Mouse (Mus musculus) cerebellum, adult 8-10 months (tissue): ENCODE results near the gene Ddx25.

Experiments
- DNase-seq: peaks from one replicate; pipeline ENCODE4 v3.0.0; 2022

Gene Ddx25

GRCm38 (mm10) chr9:35541024-35541423 lies 17.3 kb downstream of the Ddx25 start:
- DNase-seq: no peak

GRCm38 (mm10) chr9:35539001-35539750 lies 19.2 kb downstream of the Ddx25 start:
- DNase-seq: no peak

GRCm38 (mm10) chr9:35535876-35536275 lies 22.5 kb downstream of the Ddx25 start:
- no peak for DNase-seq

- peak; percentile 62 for DNase-seq
Observed at GRCm38 (mm10) chr9:35535110-35535509, 23.2 kb downstream of the Ddx25 start.

- no peak for DNase-seq
Observed at GRCm38 (mm10) chr9:35533266-35533665, 25.1 kb downstream of the Ddx25 start.

DNA sequence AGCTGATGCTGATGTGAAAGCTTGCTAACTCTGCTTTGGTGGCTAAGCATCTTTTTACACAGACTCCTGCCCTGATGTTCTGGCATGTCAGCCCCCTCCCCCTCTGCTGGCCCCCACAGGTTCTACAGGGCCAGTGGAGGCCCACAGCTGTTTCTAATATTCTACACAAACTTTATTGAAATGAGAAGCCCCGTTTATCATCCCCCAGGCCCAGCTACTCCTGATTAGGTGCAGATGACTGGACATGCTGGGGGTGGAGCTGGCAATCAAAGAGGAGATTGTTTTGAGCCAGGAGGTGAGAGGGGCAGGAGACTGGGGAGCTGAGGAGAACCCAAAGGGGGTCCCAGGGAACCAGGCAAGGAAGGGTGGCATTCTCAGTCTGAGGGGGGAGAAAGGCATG lies 28.5 kb downstream of the Ddx25 start:
- no peak for DNase-seq

DNA sequence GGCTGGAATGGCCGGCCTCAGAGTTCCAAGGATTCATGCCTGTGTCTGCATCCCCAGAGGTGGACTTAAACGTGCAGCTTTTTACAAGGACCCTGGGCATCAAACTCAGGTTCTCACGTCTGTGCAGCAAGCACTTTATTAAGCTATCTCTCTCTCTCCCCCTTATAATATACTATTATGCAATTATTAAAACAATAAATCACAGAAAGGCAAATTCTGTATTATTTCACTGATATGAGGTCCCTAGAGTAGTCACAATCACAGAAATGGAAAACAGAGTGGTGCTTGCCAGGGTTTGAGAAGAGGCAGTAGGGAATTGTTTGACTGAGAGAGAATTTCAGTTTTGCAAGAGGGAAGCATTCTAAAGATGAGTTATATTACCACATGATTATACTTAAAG lies 29.2 kb downstream of the Ddx25 start:
- DNase-seq: no peak

GRCm38 (mm10) chr9:35523941-35524411 lies 34.4 kb downstream of the Ddx25 start:
- DNase-seq: peak; percentile 79

DNA sequence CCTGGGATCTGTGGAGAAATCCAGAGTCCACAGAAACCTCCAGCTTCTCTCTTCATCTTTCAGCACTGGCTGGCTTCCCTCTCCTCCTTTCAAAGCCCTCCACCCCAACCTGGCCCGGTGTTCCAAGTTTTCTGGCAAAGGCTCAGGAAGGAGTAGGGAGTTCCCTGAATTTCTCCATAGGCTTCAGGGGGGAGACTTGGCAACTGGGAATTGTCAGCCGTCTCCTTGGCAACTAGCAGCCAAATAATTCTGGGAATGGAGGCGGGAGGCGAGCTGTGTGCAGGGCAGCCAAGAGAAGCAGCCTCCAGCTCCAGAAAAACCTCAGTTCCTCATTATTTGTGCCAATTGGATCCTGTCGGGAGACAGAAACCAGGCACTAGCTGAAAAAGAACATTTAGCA lies 34.8 kb downstream of the Ddx25 start:
- DNase-seq: peak; percentile 29

- no peak for DNase-seq
Observed at GRCm38 (mm10) chr9:35522821-35523515, 35.4 kb downstream of the Ddx25 start.

- DNase-seq: no peak
Observed at GRCm38 (mm10) chr9:35522241-35522640, 36.1 kb downstream of the Ddx25 start.

GRCm38 (mm10) chr9:35520631-35521348 lies 37.5 kb downstream of the Ddx25 start:
- DNase-seq: no peak

- DNase-seq: no peak
Observed at GRCm38 (mm10) chr9:35518169-35518568, 40.2 kb downstream of the Ddx25 start, which contains the start of gene Gm1113. Gene Gm1113 (minus strand): TSS chr9:35518269.

DNA sequence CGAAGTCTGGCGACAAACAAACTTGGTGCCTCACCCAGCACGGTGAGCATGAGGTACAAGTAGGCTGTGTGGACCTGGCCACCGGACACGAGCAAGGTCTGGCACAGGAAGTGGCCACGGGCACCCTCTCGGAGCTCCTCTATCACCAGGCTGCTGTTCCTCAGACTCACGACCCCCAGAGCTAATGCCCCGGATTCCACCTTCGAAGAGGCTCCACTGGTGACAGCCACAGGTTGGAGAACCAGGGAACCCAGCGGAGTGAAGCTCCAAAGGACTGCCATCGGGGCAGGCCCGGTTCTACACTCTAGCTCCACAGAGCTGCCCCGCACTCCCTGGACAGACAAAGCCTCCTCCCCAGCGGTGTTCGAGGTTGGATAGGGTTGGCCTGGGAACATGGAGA lies 41.6 kb downstream of the Ddx25 start:
- DNase-seq: no peak

DNA sequence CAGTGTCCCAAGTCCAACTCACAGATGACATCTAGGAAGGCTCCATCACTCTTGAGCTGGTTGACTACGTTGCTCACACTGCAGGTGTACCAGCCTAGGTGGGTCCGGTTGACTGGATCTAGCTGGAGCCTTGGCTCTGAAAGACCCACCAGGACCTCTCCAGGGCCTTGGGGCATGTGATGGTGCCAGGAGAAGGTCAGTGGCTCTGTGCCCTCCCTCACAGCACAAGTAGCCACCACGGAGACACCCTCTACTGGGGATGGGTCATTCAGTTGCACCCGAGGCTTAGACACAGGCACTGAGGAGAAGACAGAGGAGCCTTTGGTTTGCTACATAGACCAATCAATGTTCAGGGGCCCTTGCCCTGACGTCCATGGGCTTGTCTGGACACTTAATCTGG lies 42.1 kb downstream of the Ddx25 start:
- DNase-seq: no peak

DNA sequence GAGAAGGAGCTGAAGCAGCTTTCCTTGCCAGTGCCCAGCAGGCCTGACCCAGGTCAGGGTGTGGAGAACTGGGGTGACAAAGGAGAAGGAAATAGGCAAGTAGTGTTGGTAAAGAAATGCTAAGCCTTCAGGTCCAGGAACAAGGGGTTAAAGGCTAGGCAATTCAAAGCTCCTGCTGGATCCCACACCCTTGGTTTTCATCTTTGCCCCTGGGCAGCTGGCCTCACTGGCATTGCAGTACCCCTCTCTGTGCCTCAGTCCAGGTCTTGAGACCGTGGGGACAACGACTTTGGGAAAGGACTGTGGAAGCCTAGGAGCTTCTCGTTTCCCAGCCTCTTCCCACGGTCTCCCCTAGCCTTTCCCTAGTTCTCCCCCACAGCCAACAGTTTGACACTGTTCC lies 44.4 kb downstream of the Ddx25 start:
- no peak for DNase-seq

DNA sequence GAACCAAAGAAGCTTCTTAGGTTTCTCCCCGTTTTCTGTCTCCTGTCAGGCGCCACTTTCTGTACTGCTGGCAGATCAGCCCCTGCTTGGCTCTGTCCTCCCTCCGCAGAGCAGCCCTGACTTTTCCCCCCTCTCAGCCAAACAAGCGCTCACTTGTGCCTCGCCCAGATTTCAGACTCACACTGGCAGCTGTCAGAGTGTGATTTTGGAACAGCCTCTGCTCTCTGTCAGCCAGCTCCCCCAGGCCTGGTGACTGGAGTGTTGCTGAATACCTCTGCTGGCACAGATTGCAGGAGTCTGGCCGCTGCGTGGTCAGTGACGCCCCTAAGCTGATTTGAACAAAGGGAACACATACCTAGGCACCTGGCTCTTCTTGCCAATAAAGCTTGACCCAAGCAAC lies 50.1 kb downstream of the Ddx25 start:
- no peak for DNase-seq

GRCm38 (mm10) chr9:35502361-35503000 lies 55.8 kb downstream of the Ddx25 start:
- no peak for DNase-seq

GRCm38 (mm10) chr9:35499946-35500345 lies 58.4 kb downstream of the Ddx25 start:
- no peak for DNase-seq

DNA sequence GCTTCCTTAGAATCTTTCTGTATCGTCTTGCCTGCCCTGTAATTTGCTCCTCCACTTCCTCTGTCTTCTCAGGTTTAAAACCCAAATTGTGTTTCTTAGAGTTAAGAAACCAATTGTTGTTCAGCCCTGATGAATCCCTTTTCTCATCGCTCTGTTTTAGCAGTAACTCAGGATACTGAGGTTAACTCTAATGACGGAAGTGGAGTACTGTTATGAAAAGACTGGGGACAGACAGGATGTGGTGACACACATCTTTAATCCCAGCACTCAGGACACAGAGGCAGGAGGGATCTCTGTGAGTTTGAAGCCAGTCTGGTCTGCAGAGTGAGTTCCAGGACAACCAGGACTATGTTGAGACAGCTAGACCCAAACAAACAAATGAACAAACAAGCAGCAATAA lies 62.9 kb downstream of the Ddx25 start:
- no peak for DNase-seq

- no peak for DNase-seq
Observed at GRCm38 (mm10) chr9:35494937-35495336, 63.4 kb downstream of the Ddx25 start.

- DNase-seq: no peak
Observed at GRCm38 (mm10) chr9:35493733-35494092, 64.6 kb downstream of the Ddx25 start.

GRCm38 (mm10) chr9:35493033-35493732 lies 65.1 kb downstream of the Ddx25 start:
- no peak for DNase-seq
